Mouse (Mus musculus) Patski (cell line): ENCODE measurements around the gene Acaca. TPM values are rescaled to one million over a fixed set of nuclear protein-coding genes. Genes with fewer than 3 reads are reported as not detected.
A peak's percentile ranks its signal among the peaks of the same experiment; 100 is the strongest.

Experiments used
- ATAC-seq: fragments of 100-300 bp; one replicate; pipeline ENCODE4 v1.8.0; 2021
- CTCF ChIA-PET: fragments of 350-600 bp; sonication (Branson Sonifier 250); formaldehyde crosslinking; loops from one replicate; lab custom pipeline; 2022; ENCODE audit warnings: inconsistent platforms; lab: Charles Lee
- POLR2A ChIA-PET: fragments of 350-600 bp; sonication (Branson Sonifier 250); formaldehyde crosslinking; loops from one replicate; lab custom pipeline; 2022; ENCODE audit warnings: antibody characterized with exemption, inconsistent platforms; lab: Charles Lee
- DNase-seq: peaks from one replicate; pipeline ENCODE4 v3.0.0-alpha.2; 2011; ENCODE audit warnings: low read depth, low spot score
- H3K27me3 ChIP-seq: fragments of 371-371 bp; one replicate; pipeline ENCODE4 v1.5.1; 2021
- CTCF ChIP-seq: fragments of 100-300 bp; IDR thresholded peaks from one replicate; pipeline ENCODE4 v1.5.1; 2021
- in situ Hi-C: fragments of 300-500 bp; cut with MboI; formaldehyde crosslinking; loops from 3 replicates; pipeline ENCODE4 v1.11.1; 2018; ENCODE audit warnings: low pct_unique_long_range_greater_than_20kb, mixed read lengths
- polyA plus RNA-seq: library from polyadenylated mRNA; unstranded; gene quantifications from one replicate; pipeline ENCODE4 v1.2.3, GENCODE M21; 2021

Gene Acaca
- polyA plus RNA-seq, 1 experiment from 2014 or later = 29.4 TPM

DNA sequence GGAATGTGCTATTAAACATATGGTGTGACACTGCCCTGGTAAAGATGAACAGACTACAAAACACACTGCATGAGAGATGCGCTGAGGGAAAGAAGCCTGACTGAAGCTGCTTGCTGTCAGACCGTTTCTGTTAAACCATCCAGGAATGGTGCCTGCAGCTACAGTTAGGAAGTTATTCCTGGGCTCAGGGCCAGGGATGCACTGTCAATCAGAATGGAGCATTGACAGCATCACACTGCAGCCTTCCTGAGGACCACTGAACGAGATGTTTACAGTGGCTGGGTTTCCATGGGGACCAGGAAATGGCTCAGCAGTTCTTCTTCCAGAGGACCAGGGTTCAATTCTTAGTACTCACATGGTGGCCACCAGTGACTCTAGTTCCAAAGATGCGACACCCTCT lies 280.9 kb downstream of the Acaca start:
- TF ChIP-seq CTCF = no peak
- in situ Hi-C loops = no loop called here
- DNase-seq = no peak
- ATAC-seq = no peak
- ChIA-PET CTCF (interaction anchor here (1.1 to 1.4 kb wide), 2 partner anchors 10 to 13 kb away, joined by 4 to 5 read pairs; no protein-coding TSS in a partner anchor), POLR2A (no interaction called here)
- no peaks in the 10 kb centered on the region for H3K27me3 ChIP-seq

DNA sequence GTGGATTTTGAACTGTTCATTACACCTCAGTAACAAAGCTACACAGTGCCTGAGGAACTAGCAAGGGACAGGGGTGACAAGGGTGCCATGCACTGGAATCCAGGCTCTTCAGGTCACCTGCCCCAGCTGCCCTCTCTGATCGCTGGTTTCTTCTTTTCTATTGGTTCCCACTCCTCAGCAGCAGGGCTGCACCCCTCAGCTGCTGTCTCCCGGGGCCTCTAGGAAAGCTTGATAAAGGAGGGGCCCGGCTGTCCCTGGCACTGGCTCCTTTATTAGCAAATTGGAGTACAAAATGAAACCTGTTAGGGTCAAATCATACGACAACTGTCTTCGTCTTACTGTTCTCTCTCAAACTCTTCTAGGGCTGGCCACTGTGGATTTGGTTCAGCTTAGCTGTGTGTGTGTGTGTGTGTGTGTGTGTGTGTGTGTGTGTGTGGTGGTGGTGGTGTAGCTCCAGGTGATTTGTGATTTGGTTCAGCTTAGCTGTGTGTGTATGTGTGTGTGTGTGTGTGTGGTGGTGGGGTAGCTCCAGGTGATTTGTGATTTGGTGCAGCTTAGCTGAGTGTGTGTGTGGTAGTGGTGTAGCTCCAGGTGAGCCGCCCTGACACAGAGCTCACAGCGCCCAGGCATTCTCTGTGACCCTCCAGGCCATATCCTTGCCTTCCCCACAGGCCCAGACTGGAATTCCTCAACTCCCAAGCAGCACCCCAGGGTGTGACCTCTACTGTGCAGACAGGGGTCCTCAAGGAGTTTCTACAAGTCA lies 281.6 kb downstream of the Acaca start:
- CTCF ChIA-PET = interaction anchor here (1.0 to 1.4 kb wide), 3 partner anchors 9 to 57 kb away, joined by 4 to 5 read pairs (median 4); no protein-coding TSS in a partner anchor
- DNase-seq = no peak

DNA sequence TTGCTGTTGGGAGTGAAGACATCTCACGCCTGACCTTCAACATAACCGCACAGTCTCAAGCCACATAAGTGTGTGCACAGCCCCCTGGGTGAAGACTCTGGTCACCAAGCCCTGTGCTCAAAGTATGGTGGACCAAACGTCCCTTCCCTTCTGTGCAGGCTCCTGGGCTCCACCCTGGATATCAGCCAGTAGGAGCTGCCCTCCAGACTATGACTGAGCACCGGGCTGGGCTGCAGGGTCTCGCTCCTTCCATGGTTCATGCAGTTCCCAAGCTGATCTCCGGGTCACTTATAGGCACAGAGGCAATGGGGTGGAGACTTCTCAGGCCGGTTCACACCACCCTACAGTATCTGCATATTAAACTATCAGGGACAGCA lies 282.2 kb downstream of the Acaca start:
- CTCF ChIA-PET = interaction anchor here (1.0 kb wide), 1 partner anchor 58 kb away, joined by 4 read pairs; no protein-coding TSS in a partner anchor
- no peak for TF ChIP-seq CTCF
- ATAC-seq (no peak), DNase-seq (no peak)
- POLR2A ChIA-PET = interaction anchor here (0.7 kb wide), 1 partner anchor 8 kb away, joined by 3 read pairs; no protein-coding TSS in a partner anchor
- no peaks in the 10 kb centered on the region for H3K27me3 ChIP-seq
- in situ Hi-C loops = no loop called here

More for the DNA sequence above, 281.6 kb downstream of the Acaca start:
- TF ChIP-seq CTCF = no peak
- in situ Hi-C loops = no loop called here
- no peaks in the 10 kb centered on the region for H3K27me3 ChIP-seq
- no peak for ATAC-seq
- POLR2A ChIA-PET = no interaction called here

DNA sequence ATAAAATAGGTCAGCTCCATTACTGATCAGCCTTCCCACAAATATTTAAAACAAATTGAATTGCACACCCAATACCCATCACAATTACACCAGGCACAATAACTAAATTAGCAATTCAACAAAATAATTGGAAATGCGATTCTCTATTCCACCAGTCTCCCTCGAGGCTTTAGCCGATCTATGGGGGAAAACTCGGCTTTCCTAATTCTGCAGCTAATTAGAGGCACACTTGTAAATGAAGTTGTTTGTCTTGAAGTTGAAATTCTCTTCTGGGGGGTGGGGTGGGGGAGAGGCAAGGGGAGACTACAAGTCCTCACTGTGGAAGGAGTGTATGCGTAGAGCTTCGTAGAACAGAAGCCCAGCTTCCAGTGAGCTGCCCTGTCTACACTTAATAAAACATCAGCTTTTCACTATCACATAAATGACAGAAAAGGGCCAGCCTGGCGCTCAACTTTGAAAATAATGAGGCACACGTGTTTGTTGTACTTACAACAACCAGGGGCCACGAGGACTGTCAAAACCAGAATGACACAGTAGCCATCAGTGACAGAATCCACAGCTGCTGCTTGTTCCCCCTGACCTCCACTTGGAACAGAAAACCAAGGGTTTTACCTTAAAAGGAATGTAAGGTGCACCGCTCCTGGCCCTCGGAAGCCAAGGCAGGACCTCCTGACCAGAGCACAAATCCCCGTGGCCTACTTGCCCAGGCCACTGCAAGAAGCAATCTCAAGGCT lies 282.9 kb downstream of the Acaca start:
- no peaks in the 10 kb centered on the region for H3K27me3 ChIP-seq
- ATAC-seq (no peak), DNase-seq (no peak)
- ChIA-PET POLR2A (interaction anchor here (0.7 kb wide), 1 partner anchor 8 kb away, joined by 3 read pairs; no protein-coding TSS in a partner anchor), CTCF (no interaction called here)
- in situ Hi-C loops = no loop called here
- no peak for TF ChIP-seq CTCF

- CTCF ChIA-PET = no interaction called here
- POLR2A ChIA-PET = no interaction called here
- TF ChIP-seq CTCF = no peak
- in situ Hi-C loops = no loop called here
- DNase-seq = no peak
- ATAC-seq = no peak
- no peaks in the 10 kb centered on the region for H3K27me3 ChIP-seq
Measured at GRCm38 (mm10) chr11:84413111-84413510, 283.6 kb downstream of the Acaca start.

- DNase-seq = no peak
- in situ Hi-C loops = no loop called here
- H3K27me3 ChIP-seq = no peaks in the 10 kb centered on the region
- ChIA-PET POLR2A (interaction anchor here (0.6 kb wide), 1 partner anchor 1938 kb away, joined by 6 read pairs; no protein-coding TSS in a partner anchor), CTCF (interaction anchor here (1.3 kb wide), 1 partner anchor 10 kb away, joined by 5 read pairs; no protein-coding TSS in a partner anchor)
- TF ChIP-seq CTCF = no peak
- no peak for ATAC-seq
Measured at GRCm38 (mm10) chr11:84420779-84421178, 291.3 kb downstream of the Acaca start.

- ATAC-seq (no peak), DNase-seq (no peak)
- POLR2A ChIA-PET = no interaction called here
- CTCF ChIA-PET = interaction anchor here (1.5 kb wide), 1 partner anchor 387 kb away, joined by 4 read pairs; no protein-coding TSS in a partner anchor
- TF ChIP-seq CTCF = no peak
- in situ Hi-C loops = no loop called here
- H3K27me3 ChIP-seq = no peaks in the 10 kb centered on the region
Measured at GRCm38 (mm10) chr11:84425736-84426632, 296.5 kb downstream of the Acaca start.

- in situ Hi-C loops = no loop called here
- no peak for ATAC-seq
- no peak for DNase-seq
- POLR2A ChIA-PET = no interaction called here
- CTCF ChIA-PET = no interaction called here
- H3K27me3 ChIP-seq = no peaks in the 10 kb centered on the region
- no peak for TF ChIP-seq CTCF
Measured at GRCm38 (mm10) chr11:84426633-84426998, 297.1 kb downstream of the Acaca start.

GRCm38 (mm10) chr11:84429581-84429980 lies 300.1 kb downstream of the Acaca start:
- H3K27me3 ChIP-seq = no peaks in the 10 kb centered on the region
- in situ Hi-C loops = no loop called here
- ChIA-PET CTCF (interaction anchor here (0.7 to 2.4 kb wide), 8 partner anchors 8 to 369 kb away, joined by 3 to 13 read pairs (median 4); no protein-coding TSS in a partner anchor), POLR2A (no interaction called here)
- ATAC-seq (no peak), DNase-seq (no peak)
- peak; percentile 83 for TF ChIP-seq CTCF

DNA sequence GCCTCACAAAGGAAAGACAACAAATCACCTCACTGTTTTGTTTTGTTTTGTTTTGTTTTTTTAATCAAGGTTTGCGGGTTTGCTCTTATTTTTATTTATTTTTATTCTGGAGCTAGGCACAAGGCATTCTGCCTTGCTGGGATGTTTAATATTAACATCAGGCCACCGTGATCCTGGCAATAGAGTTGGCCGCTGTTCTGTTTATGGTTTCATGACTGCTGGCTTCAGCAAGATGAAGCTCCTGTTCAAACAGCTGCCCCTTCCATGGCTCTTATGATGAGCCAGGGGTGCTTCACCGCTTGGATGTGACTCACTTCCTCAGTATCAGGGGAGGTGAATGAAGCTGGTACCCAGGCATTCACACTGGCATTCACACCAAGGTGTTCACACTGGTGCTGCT lies 300.9 kb downstream of the Acaca start:
- DNase-seq = no peak
- ATAC-seq = no peak
- no peak for TF ChIP-seq CTCF
- in situ Hi-C loops = loop anchor here (5.0 kb wide), 2 partner anchors 72 to 367 kb away; no protein-coding TSS in a partner anchor
- POLR2A ChIA-PET = no interaction called here
- CTCF ChIA-PET = interaction anchor here (0.7 to 2.4 kb wide), 6 partner anchors 13 to 368 kb away, joined by 3 to 13 read pairs (median 4); no protein-coding TSS in a partner anchor
- H3K27me3 ChIP-seq = no peaks in the 10 kb centered on the region
